Mouse (Mus musculus): Measurements from ENCODE around the gene Ccp110. TPM values are rescaled to one million over a fixed set of nuclear protein-coding genes. Genes with fewer than 3 reads are reported as not detected.
A peak's percentile ranks its signal among the peaks of the same experiment; 100 is the strongest.

Ccp110 gene
- total and polyA plus RNA-seq, 3 experiments: 10.6 to 16.3 (median 13.4) TPM

DNA sequence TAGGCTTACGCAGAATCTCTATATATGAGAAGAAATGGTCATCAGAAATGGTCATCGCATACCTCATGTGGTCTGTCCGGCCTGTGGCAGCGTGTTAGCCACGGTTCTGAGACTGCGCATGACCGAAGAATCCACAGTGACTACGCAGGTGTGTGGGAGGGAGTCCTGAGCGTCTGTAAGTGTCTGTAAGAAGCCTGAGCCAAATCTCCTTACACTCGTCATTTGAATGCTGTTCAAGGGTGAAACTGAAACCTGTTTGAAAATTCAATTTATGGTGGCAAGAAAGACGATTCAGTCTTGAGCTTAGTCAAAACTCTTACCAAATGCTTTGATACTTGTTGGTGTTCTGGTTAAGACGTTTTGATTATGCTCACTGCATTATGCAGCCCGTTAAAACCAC, 20.9 kb downstream of the Ccp110 start:
- Histone ChIP-seq H3K27ac (ENCODE audit: insufficient read depth, low read depth) (peak overlapping the region; percentile 12; the same call in 1 of the 2 replicates), H3K27me3 (replicated peaks) (no peaks in the 10 kb centered on the region), H3K36me3 (replicated peaks in 1 of 2; ENCODE audit: control insufficient read depth in 1 of 2, insufficient read depth in 1 of 2, low read length in 1 of 2) (peaks cover 38 to 71% of the 10 kb centered on the region in 2 experiments), H3K4me3 (replicated peaks in 1 of 3; ENCODE audit: low read depth in 2 of 3, low read length in 2 of 3, poor library complexity in 1 of 3) (no peak overlapping the region), H3K9ac (ENCODE audit: insufficient read depth, low read depth) (no peak overlapping the region), H3K4me2 (ENCODE audit: insufficient read depth, low read depth, poor library complexity, severe bottlenecking) (no peak overlapping the region; the same call in 1 of the 2 replicates), H3K4me1 (ENCODE audit: control insufficient read depth in 1 of 2, insufficient read depth in 2 of 2) (peaks cover 0 to 2% of the 10 kb centered on the region in 2 experiments; a peak in 1 of 4 replicates), H3K9me3 (replicated peaks; ENCODE audit: low read length) (no peaks in the 10 kb centered on the region), H3K79me2 (replicated peaks; ENCODE audit: control insufficient read depth, extremely low read depth, insufficient read depth, poor library complexity, severe bottlenecking) (no peaks in the 10 kb centered on the region; the same call in 1 of the 2 replicates)
- in situ Hi-C loops (cut with MboI; ENCODE audit: low pct_ligation_motif_present, low pct_unique_long_range_greater_than_20kb, low sequenced_read_pairs) (no loop called here), dilution Hi-C loops (cut with MboI; ENCODE audit: extremely low pct_ligation_motif_present, extremely low pct_unique_long_range_greater_than_20kb, low sequenced_read_pairs) (no loop called here)
- DNase-seq (ENCODE audit: extremely low read depth): no peak
- TF ChIP-seq NRF1 (IDR thresholded peaks at IDR 0.05; ENCODE audit: low read depth, low read length) (peak; percentile 64), MYC (IDR thresholded peaks at IDR 0.05; ENCODE audit: low read depth, low read length) (0 out of 2 replicates have a peak, but pooled peaks have one; percentile 11), EP300 (IDR thresholded peaks at IDR 0.05; ENCODE audit: low read length) (no peak), SIN3A (IDR thresholded peaks at IDR 0.05; ENCODE audit: low read length) (0 out of 2 replicates have a peak, but pooled peaks have one; percentile 35), POLR2AphosphoS2 (IDR thresholded peaks at IDR 0.05; ENCODE audit: low read depth, low read length) (no peak)

DNA sequence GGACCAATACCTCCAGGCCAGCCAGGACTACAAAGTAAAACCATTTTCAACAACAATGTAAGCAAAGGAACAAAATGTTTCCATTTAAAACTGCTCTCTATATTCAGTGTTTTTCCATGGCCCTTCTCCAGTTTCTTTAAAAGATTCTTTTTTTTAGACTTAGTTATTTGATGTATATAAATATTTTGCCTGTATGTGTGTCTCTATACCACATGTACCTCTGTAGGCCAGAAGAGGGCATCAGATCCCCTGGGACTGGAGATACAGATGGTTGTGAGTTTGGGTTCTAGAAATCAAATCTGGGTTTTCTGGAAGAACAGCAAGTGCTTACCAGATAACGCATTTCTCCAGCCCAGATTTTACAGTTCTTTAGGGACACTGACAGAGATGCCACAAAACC, 26.4 kb downstream of the Ccp110 start:
- Histone ChIP-seq H3K36me3 (replicated peaks in 1 of 2; ENCODE audit: control insufficient read depth in 1 of 2, insufficient read depth in 1 of 2, low read length in 1 of 2) (peaks cover 11 to 29% of the 10 kb centered on the region in 2 experiments), H3K4me2 (ENCODE audit: insufficient read depth, low read depth, poor library complexity, severe bottlenecking) (no peak overlapping the region), H3K9me3 (replicated peaks; ENCODE audit: low read length) (no peaks in the 10 kb centered on the region), H3K27ac (ENCODE audit: insufficient read depth, low read depth) (no peak overlapping the region), H3K79me2 (replicated peaks; ENCODE audit: control insufficient read depth, extremely low read depth, insufficient read depth, poor library complexity, severe bottlenecking) (no peaks in the 10 kb centered on the region; the same call in 1 of the 2 replicates), H3K4me1 (ENCODE audit: control insufficient read depth in 1 of 2, insufficient read depth in 2 of 2) (peaks cover 3 to 8% of the 10 kb centered on the region in 2 experiments; a peak in 3 of 4 replicates), H3K9ac (ENCODE audit: insufficient read depth, low read depth) (no peak overlapping the region), H3K27me3 (replicated peaks) (no peaks in the 10 kb centered on the region), H3K4me3 (replicated peaks in 1 of 3; ENCODE audit: low read depth in 2 of 3, low read length in 2 of 3, poor library complexity in 1 of 3) (no peak overlapping the region)
- in situ Hi-C loops (cut with MboI; ENCODE audit: low pct_ligation_motif_present, low pct_unique_long_range_greater_than_20kb, low sequenced_read_pairs): no loop called here
- dilution Hi-C loops (cut with MboI; ENCODE audit: extremely low pct_ligation_motif_present, extremely low pct_unique_long_range_greater_than_20kb, low sequenced_read_pairs): no loop called here
- DNase-seq (ENCODE audit: extremely low read depth): peak; percentile 17
- TF ChIP-seq POLR2A (IDR thresholded peaks at IDR 0.05; ENCODE audit: low read depth, low read length) (no peak), RAD21 (IDR thresholded peaks at IDR 0.05; ENCODE audit: low read depth, low read length) (peak; percentile 22), CTCF (conservative IDR thresholded peaks at IDR 0.05 in 1 of 2, IDR thresholded peaks at IDR 0.05 in 1 of 2; ENCODE audit: low read depth in 2 of 2, low read length in 2 of 2) (peak in 1 of 2 experiments; percentile 49; a peak in 2 of 4 replicates), HCFC1 (IDR thresholded peaks at IDR 0.05; ENCODE audit: low read depth, low read length) (no peak), ZC3H11A (IDR thresholded peaks at IDR 0.05; ENCODE audit: low read depth, low read length) (no peak)

- Histone ChIP-seq H3K27ac (ENCODE audit: insufficient read depth, low read depth) (peak within 1 kb of the TSS; percentile 51), H3K9me3 (replicated peaks; ENCODE audit: low read length) (no peaks in the 10 kb centered on the region), H3K36me3 (replicated peaks in 1 of 2; ENCODE audit: control insufficient read depth in 1 of 2, insufficient read depth in 1 of 2, low read length in 1 of 2) (peaks cover 11 to 28% of the 10 kb centered on the region in 2 experiments), H3K4me3 (replicated peaks in 1 of 3; ENCODE audit: low read depth in 2 of 3, low read length in 2 of 3, poor library complexity in 1 of 3) (peak within 1 kb of the TSS; percentile 73 to 79 (median 75)), H3K27me3 (replicated peaks) (no peaks in the 10 kb centered on the region), H3K9ac (ENCODE audit: insufficient read depth, low read depth) (peak within 1 kb of the TSS; percentile 80), H3K79me2 (replicated peaks; ENCODE audit: control insufficient read depth, extremely low read depth, insufficient read depth, poor library complexity, severe bottlenecking) (no peaks in the 10 kb centered on the region; the same call in 1 of the 2 replicates), H3K4me1 (ENCODE audit: control insufficient read depth in 1 of 2, insufficient read depth in 2 of 2) (peaks cover 3 to 8% of the 10 kb centered on the region in 2 experiments; a peak in 3 of 4 replicates), H3K4me2 (ENCODE audit: insufficient read depth, low read depth, poor library complexity, severe bottlenecking) (peak within 1 kb of the TSS; percentile 79)
- peak; percentile 86 for DNase-seq (ENCODE audit: extremely low read depth)
- dilution Hi-C loops (cut with MboI; ENCODE audit: extremely low pct_ligation_motif_present, extremely low pct_unique_long_range_greater_than_20kb, low sequenced_read_pairs): no loop called here
- TF ChIP-seq GABPA (IDR thresholded peaks at IDR 0.05; ENCODE audit: insufficient replicate concordance, low read depth, low read length) (no peak), MYC (IDR thresholded peaks at IDR 0.05; ENCODE audit: low read depth, low read length) (peak; percentile 10; the same call in 1 of the 2 replicates), MAX (IDR thresholded peaks at IDR 0.05; ENCODE audit: low read length) (peak; percentile 38), RAD21 (IDR thresholded peaks at IDR 0.05; ENCODE audit: low read depth, low read length) (peak; percentile 57), MXI1 (IDR thresholded peaks at IDR 0.05; ENCODE audit: low read depth, low read length) (peak; percentile 54; the same call in 1 of the 2 replicates), MAZ (IDR thresholded peaks at IDR 0.05; ENCODE audit: low read depth, low read length) (peak; percentile 68; the same call in 1 of the 2 replicates), ETS1 (conservative IDR thresholded peaks at IDR 0.05; ENCODE audit: low read depth, low read length) (0 out of 2 replicates have a peak, but pooled peaks have one; percentile 9), SMC3 (IDR thresholded peaks at IDR 0.05; ENCODE audit: low read depth, low read length) (peak; percentile 49), CTCF (conservative IDR thresholded peaks at IDR 0.05 in 1 of 2, IDR thresholded peaks at IDR 0.05 in 1 of 2; ENCODE audit: low read depth in 2 of 2, low read length in 2 of 2) (peak; percentile 50 to 85; a peak in 3 of 4 replicates), USF1 (IDR thresholded peaks at IDR 0.05; ENCODE audit: low read depth, low read length) (no peak), KAT2A (IDR thresholded peaks at IDR 0.05; ENCODE audit: insufficient replicate concordance, low read length) (0 out of 2 replicates have a peak, but pooled peaks have one; percentile 23), HCFC1 (IDR thresholded peaks at IDR 0.05; ENCODE audit: low read depth, low read length) (no peak), IRF4 (IDR thresholded peaks at IDR 0.05; ENCODE audit: low read depth, low read length) (peak; percentile 49; the same call in 1 of the 2 replicates), SIN3A (IDR thresholded peaks at IDR 0.05; ENCODE audit: low read length) (0 out of 2 replicates have a peak, but pooled peaks have one; percentile 8)
- in situ Hi-C loops (cut with MboI; ENCODE audit: low pct_ligation_motif_present, low pct_unique_long_range_greater_than_20kb, low sequenced_read_pairs): no loop called here
Observed at GRCm38 (mm10) chr7:118739975-118740531, 27.7 kb downstream of the Ccp110 start, which contains the start of gene Vps35l. Gene Vps35l (plus strand): TSS chr7:118740226.

All from CH12.LX (cell line).